Mouse (Mus musculus) hindbrain, embryonic 15.5 days (tissue): ENCODE measurements around the gene Acot1. TPM values are rescaled to one million over a fixed set of nuclear protein-coding genes. Genes with fewer than 3 reads are reported as not detected.
"Not testable (repeated sequence)": the region's sequence is repeated elsewhere in the genome, so short reads cannot be mapped to it uniquely, and the experiment has no call there.

ENCODE experiments used
- ATAC-seq: fragments of 200-750 bp; cut with Nextera tagmentation; 2 replicates; pipeline ENCODE4 v1.8.0; 2017; ENCODE audit warnings: low read depth, moderate number of reproducible peaks, moderate TSS enrichment; ENCODE audit not compliant: low FRiP score
- H3K27ac ChIP-seq: fragments of 300-500 bp; sonication (generic); replicated peaks from 2 replicates; pipeline ENCODE4 v1.5.1; 2015; ENCODE audit warnings: mild to moderate bottlenecking, inconsistent platforms
- H3K27me3 ChIP-seq: fragments of 300-500 bp; sonication (generic); 2 replicates; pipeline ENCODE4 v1.6.1; 2015; ENCODE audit warnings: control low read depth, inconsistent platforms
- H3K36me3 ChIP-seq: fragments of 300-500 bp; sonication (generic); 2 replicates; pipeline ENCODE4 v1.6.1; 2015; ENCODE audit warnings: control low read depth, inconsistent platforms
- H3K4me1 ChIP-seq: fragments of 300-500 bp; sonication (generic); replicated peaks from 2 replicates; pipeline ENCODE4 v1.6.1; 2015; ENCODE audit warnings: control low read depth, inconsistent platforms
- H3K4me2 ChIP-seq: fragments of 300-500 bp; sonication (generic); 2 replicates; pipeline ENCODE4 v1.6.1; 2015; ENCODE audit warnings: moderate library complexity, mild to moderate bottlenecking, inconsistent platforms
- H3K4me3 ChIP-seq: fragments of 300-500 bp; sonication (generic); 2 replicates; pipeline ENCODE4 v1.5.1; 2015; ENCODE audit warnings: mild to moderate bottlenecking, inconsistent platforms
- H3K9ac ChIP-seq: fragments of 300-500 bp; sonication (generic); 2 replicates; pipeline ENCODE4 v1.6.1; 2015; ENCODE audit warnings: inconsistent platforms
- H3K9me3 ChIP-seq: fragments of 300-500 bp; sonication (generic); 2 replicates; pipeline ENCODE4 v1.6.1; 2016; ENCODE audit warnings: control low read depth, inconsistent platforms
- WGBS: fragments of 180-500 bp; shearing (Covaris S2); methylation state at CpG from one replicate; pipeline ENCODE4 v1.1.7; 2015; 5-methylcytosine and 5-hydroxymethylcytosine counted together
- polyA plus RNA-seq: library from polyadenylated mRNA; unstranded; fragments of >200 nt; fragmentation: Nextera tagmentation; extraction: Ambion mirVana; gene quantifications from 2 replicates; pipeline ENCODE4 v1.2.1, GENCODE M21; 2015

The Acot1 gene
- polyA plus RNA-seq, 1 experiment from 2014 or later = 98.0 TPM

GRCm38 (mm10) chr12:84046906-84047305 lies 37.6 kb downstream of the Acot1 start:
- 0 out of 2 replicates have a peak, but pooled peaks cover 7% of the 10 kb centered on the region for H3K9me3 ChIP-seq
- no peak overlapping the region for H3K4me3 ChIP-seq
- H3K4me2 ChIP-seq = no peak overlapping the region
- H3K9ac ChIP-seq = no peak overlapping the region
- H3K27ac ChIP-seq = no peak overlapping the region
- no peaks in the 10 kb centered on the region for H3K4me1 ChIP-seq
- H3K36me3 ChIP-seq = no peaks in the 10 kb centered on the region
- WGBS = 100% methylated on average over 1 of the region's 1 CpGs
- H3K27me3 ChIP-seq = no peaks in the 10 kb centered on the region
- ATAC-seq = no peak

- H3K27me3 ChIP-seq, ATAC-seq, H3K27ac ChIP-seq, H3K4me1 ChIP-seq, H3K9me3 ChIP-seq, H3K4me2 ChIP-seq, H3K4me3 ChIP-seq, H3K36me3 ChIP-seq, H3K9ac ChIP-seq: not testable (repeated sequence)
- 88% methylated on average over 5 of the region's 5 CpGs for WGBS
Measured at GRCm38 (mm10) chr12:84050744-84051143, 41.5 kb downstream of the Acot1 start.

- Histone ChIP-seq H3K4me1 (peaks cover 5% of the 10 kb centered on the region), H3K27me3 (0 out of 2 replicates have a peak, but pooled peaks cover 3% of the 10 kb centered on the region), H3K9me3 (0 out of 2 replicates have a peak, but pooled peaks cover 7% of the 10 kb centered on the region), H3K9ac (no peak within 1 kb of the TSS), H3K4me2 (peak within 1 kb of the TSS; percentile 86), H3K36me3 (no peaks in the 10 kb centered on the region), H3K4me3 (peak within 1 kb of the TSS; percentile 50; the same call in 1 of the 2 replicates), H3K27ac (no peak within 1 kb of the TSS)
- no peak for ATAC-seq
- WGBS = 87% methylated on average over 5 of the region's 5 CpGs
Measured at GRCm38 (mm10) chr12:84051937-84052474, 42.7 kb downstream of the Acot1 start, which contains the start of gene Acot3. TSS of gene Acot3 (plus strand) at chr12:84052144.

- no peak overlapping the region for H3K9ac ChIP-seq
- 0 out of 2 replicates have a peak, but pooled peaks cover 3% of the 10 kb centered on the region for H3K27me3 ChIP-seq
- H3K4me3 ChIP-seq = peak overlapping the region; percentile 50; the same call in 1 of the 2 replicates
- no peaks in the 10 kb centered on the region for H3K36me3 ChIP-seq
- H3K4me2 ChIP-seq = peak overlapping the region; percentile 86; the same call in 1 of the 2 replicates
- 0 out of 2 replicates have a peak, but pooled peaks cover 7% of the 10 kb centered on the region for H3K9me3 ChIP-seq
- H3K27ac ChIP-seq = no peak overlapping the region
- peaks cover 5% of the 10 kb centered on the region for H3K4me1 ChIP-seq
- ATAC-seq = no peak
- WGBS = 89% methylated on average over 7 of the region's 7 CpGs
Measured at GRCm38 (mm10) chr12:84052609-84053008, 43.3 kb downstream of the Acot1 start.

- WGBS = 11% methylated on average over 16 of the region's 16 CpGs
- Histone ChIP-seq H3K27me3 (0 out of 2 replicates have a peak, but pooled peaks cover 3% of the 10 kb centered on the region), H3K4me2 (peak overlapping the region; percentile 86), H3K9ac (peak overlapping the region; percentile 34), H3K4me3 (peak overlapping the region; percentile 50), H3K36me3 (no peaks in the 10 kb centered on the region), H3K27ac (no peak overlapping the region), H3K4me1 (peaks cover 5% of the 10 kb centered on the region), H3K9me3 (0 out of 2 replicates have a peak, but pooled peaks cover 5% of the 10 kb centered on the region)
- no peak for ATAC-seq
Measured at GRCm38 (mm10) chr12:84053173-84053572, 43.9 kb downstream of the Acot1 start.

- WGBS = 3% methylated on average over 33 of the region's 46 CpGs
- no peak for ATAC-seq
- H3K9ac ChIP-seq = peak overlapping the region; percentile 34
Measured at GRCm38 (mm10) chr12:84053679-84054391, 44.5 kb downstream of the Acot1 start.

GRCm38 (mm10) chr12:84060946-84061345 lies 51.7 kb downstream of the Acot1 start:
- ATAC-seq = no peak
- Histone ChIP-seq H3K4me1 (no peaks in the 10 kb centered on the region), H3K27ac (no peak overlapping the region), H3K27me3 (no peaks in the 10 kb centered on the region), H3K9me3 (no peaks in the 10 kb centered on the region), H3K9ac (no peak overlapping the region), H3K4me3 (no peak overlapping the region), H3K4me2 (no peak overlapping the region), H3K36me3 (no peaks in the 10 kb centered on the region)
- WGBS = 30% methylated on average over 2 of the region's 2 CpGs

More at GRCm38 (mm10) chr12:84053679-84054391, 44.5 kb downstream of the Acot1 start:
- peaks cover 5% of the 10 kb centered on the region for H3K4me1 ChIP-seq
- H3K4me2 ChIP-seq = peak overlapping the region; percentile 86
- no peaks in the 10 kb centered on the region for H3K9me3 ChIP-seq
- H3K27ac ChIP-seq = no peak overlapping the region
- H3K4me3 ChIP-seq = peak overlapping the region; percentile 50
- H3K36me3 ChIP-seq = no peaks in the 10 kb centered on the region
- 0 out of 2 replicates have a peak, but pooled peaks cover 3% of the 10 kb centered on the region for H3K27me3 ChIP-seq

GRCm38 (mm10) chr12:84062336-84062735 lies 53.0 kb downstream of the Acot1 start:
- Histone ChIP-seq H3K4me1 (no peaks in the 10 kb centered on the region), H3K36me3 (no peaks in the 10 kb centered on the region), H3K27me3 (no peaks in the 10 kb centered on the region), H3K4me3 (no peak overlapping the region), H3K9me3 (no peaks in the 10 kb centered on the region), H3K4me2 (no peak overlapping the region), H3K27ac (no peak overlapping the region), H3K9ac (no peak overlapping the region)
- ATAC-seq = no peak
- 95% methylated on average over 20 of the region's 20 CpGs for WGBS

- H3K4me2 ChIP-seq = no peak overlapping the region
- H3K27ac ChIP-seq = no peak overlapping the region
- no peaks in the 10 kb centered on the region for H3K4me1 ChIP-seq
- no peak for ATAC-seq
- no peaks in the 10 kb centered on the region for H3K36me3 ChIP-seq
- WGBS = 74% methylated on average over 5 of the region's 5 CpGs
- H3K9me3 ChIP-seq = no peaks in the 10 kb centered on the region
- H3K9ac ChIP-seq = no peak overlapping the region
- H3K4me3 ChIP-seq = no peak overlapping the region
- peaks cover 5% of the 10 kb centered on the region for H3K27me3 ChIP-seq
Measured at GRCm38 (mm10) chr12:84063228-84063627, 53.9 kb downstream of the Acot1 start.

GRCm38 (mm10) chr12:84063833-84064232 lies 54.5 kb downstream of the Acot1 start:
- ATAC-seq = no peak
- Histone ChIP-seq H3K27me3 (peaks cover 11% of the 10 kb centered on the region), H3K27ac (no peak overlapping the region), H3K9ac (no peak overlapping the region), H3K4me1 (no peaks in the 10 kb centered on the region), H3K4me3 (no peak overlapping the region), H3K9me3 (no peaks in the 10 kb centered on the region), H3K4me2 (no peak overlapping the region), H3K36me3 (no peaks in the 10 kb centered on the region)
- WGBS = 95% methylated on average over 2 of the region's 2 CpGs

GRCm38 (mm10) chr12:84064621-84065020 lies 55.3 kb downstream of the Acot1 start:
- ATAC-seq = no peak
- Histone ChIP-seq H3K9me3 (no peaks in the 10 kb centered on the region), H3K4me3 (no peak overlapping the region), H3K27ac (no peak overlapping the region), H3K4me1 (no peaks in the 10 kb centered on the region), H3K27me3 (peaks cover 14% of the 10 kb centered on the region), H3K36me3 (no peaks in the 10 kb centered on the region), H3K9ac (no peak overlapping the region), H3K4me2 (no peak overlapping the region)
- 74% methylated on average over 8 of the region's 8 CpGs for WGBS

- no peak for ATAC-seq
- peaks cover 21% of the 10 kb centered on the region for H3K27me3 ChIP-seq
- no peaks in the 10 kb centered on the region for H3K9me3 ChIP-seq
- no peak overlapping the region for H3K27ac ChIP-seq
- no peaks in the 10 kb centered on the region for H3K36me3 ChIP-seq
- H3K4me1 ChIP-seq = no peaks in the 10 kb centered on the region
- H3K4me3 ChIP-seq = no peak overlapping the region
- WGBS = 88% methylated on average over 4 of the region's 4 CpGs
- H3K4me2 ChIP-seq = no peak overlapping the region
- H3K9ac ChIP-seq = no peak overlapping the region
Measured at GRCm38 (mm10) chr12:84067752-84068151, 58.5 kb downstream of the Acot1 start.
